Mouse (Mus musculus): ENCODE measurements around the gene Samt3.

Gene Samt3

GRCm38 (mm10) chrX:86043899-86044298 is at the start of gene Samt3:
TSS of gene Samt3 (plus strand) at chrX:86044199.
- DNase-seq (ENCODE audit: low spot score in 2 of 2), result no peak

DNA sequence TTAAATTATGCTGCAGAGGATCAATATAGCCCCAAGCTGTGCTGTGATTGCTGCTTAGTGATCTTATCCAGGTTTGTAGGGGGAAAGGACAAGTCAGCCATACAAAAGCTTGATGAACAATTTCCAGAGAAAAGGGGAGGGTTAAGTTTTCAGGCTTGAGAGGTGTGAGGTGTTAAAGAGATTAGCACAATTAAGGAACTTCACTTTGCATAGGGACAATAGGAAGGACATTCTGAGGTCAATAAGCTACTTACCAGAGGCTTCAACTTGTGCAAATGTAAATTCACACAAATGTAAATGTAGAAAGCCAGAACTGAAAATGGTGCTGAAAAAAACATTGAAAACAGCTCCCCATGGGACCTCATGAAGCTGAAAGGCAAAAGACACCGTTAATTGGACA is 27.4 kb upstream of the Samt3 start:
- no peak for DNase-seq (ENCODE audit: low spot score in 2 of 2)

GRCm38 (mm10) chrX:86088672-86089071 is 44.7 kb downstream of the Samt3 start:
- DNase-seq (ENCODE audit: low spot score in 2 of 2), result no peak

Measured in urinary bladder, postnatal 4 days (tissue).